Comparison of ENCODE assay signal across 11 mouse cellular contexts in the genomic region with DNA sequence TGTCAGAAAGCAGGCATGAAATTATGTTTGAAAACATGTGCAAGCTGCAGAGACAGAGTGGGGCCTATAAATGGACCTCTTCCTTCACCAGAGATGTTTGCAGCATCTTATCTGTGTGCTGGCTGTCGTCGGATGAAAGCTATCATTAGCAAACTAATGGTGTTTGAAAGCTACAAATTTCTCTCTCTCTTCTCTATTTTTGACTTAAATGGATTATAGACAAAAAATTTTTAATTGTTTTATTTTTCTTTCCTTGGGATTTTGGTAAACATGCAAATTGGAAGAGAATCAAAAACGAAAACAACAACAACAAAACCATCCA.
DNase-seq lines count a peak whose midpoint lies in the region; ATAC-seq and TF ChIP-seq lines count a peak whose summit lies in the region.
"Had no signal": no experiment of that assay in that cellular context is flagged by ENCODE, and none has a peak within 500 bp of the region (broad histone marks: within the 10 kb centered on the region; RNA-seq: fewer than 3 reads in every experiment).

No protein-coding gene starts in this region.

- peaks cover 42% of the 10 kb centered on the region for H3K4me1 ChIP-seq in heart, embryonic 13.5 days
- no peaks in the 10 kb centered on the region for H3K4me1 ChIP-seq in embryonic facial prominence, embryonic 11.5 days (ENCODE audit: control insufficient read depth, insufficient read depth, low read length)
- peaks cover 32% of the 10 kb centered on the region for H3K4me1 ChIP-seq in hindbrain, embryonic 13.5 days (replicated peaks)
- peaks cover 20% of the 10 kb centered on the region for H3K4me1 ChIP-seq in liver, embryonic 16.5 days (ENCODE audit: control insufficient read depth, low read depth, low read length)
- no peaks in the 10 kb centered on the region for H3K4me1 ChIP-seq in thymus, adult 2 months (replicated peaks; ENCODE audit: control insufficient read depth, insufficient read depth, low read length)

- peak overlapping the region; percentile 33 for H3K4me3 ChIP-seq in heart, embryonic 13.5 days
- no peak overlapping the region for H3K4me3 ChIP-seq in embryonic facial prominence, embryonic 11.5 days (ENCODE audit: low read depth, low read length)
- H3K4me3 ChIP-seq in hindbrain, embryonic 13.5 days: no peak overlapping the region
- H3K4me3 ChIP-seq in liver, embryonic 16.5 days (ENCODE audit: low read depth, low read length): no peak overlapping the region
- no peak overlapping the region for H3K4me3 ChIP-seq in thymus, adult 2 months (ENCODE audit: control insufficient read depth, insufficient read depth, low read length)
- H3K4me3 ChIP-seq: myocyte had no signal

- no peak for DNase-seq in heart, adult 18-20 months
- DNase-seq in embryonic facial prominence, embryonic 11.5 days (ENCODE audit: low spot score): no peak
- DNase-seq in gastrocnemius, postnatal 14 days: no peak
- no peak for DNase-seq in thymus, adult 2 months
- no peak for DNase-seq in urinary bladder, postnatal 14 days (ENCODE audit: low spot score)
- DNase-seq: B cell, adult 2 months had no signal

- WGBS in heart, embryonic 13.5 days: 12% methylated on average over 3 of the region's 3 CpGs
- WGBS in embryonic facial prominence, embryonic 11.5 days: 54% methylated on average over 3 of the region's 3 CpGs
- WGBS in hindbrain, embryonic 13.5 days: 35% methylated on average over 3 of the region's 3 CpGs
- 20% methylated on average over 3 of the region's 3 CpGs for WGBS in liver, embryonic 16.5 days (ENCODE audit: insufficient replicate concordance)
- 79% methylated on average over 3 of the region's 3 CpGs for WGBS in thymus, adult 2 months

- intact Hi-C loops in gastrocnemius, postnatal 14 days (cut with DNase I; ENCODE audit: low total_unique reads): no loop called here

- no peak for TF ChIP-seq CTCF in thymus, adult 2 months (IDR thresholded peaks at IDR 0.05; ENCODE audit: borderline replicate concordance, control insufficient read depth, extremely low read depth, insufficient read depth, low read length, poor library complexity)

- peak overlapping the region; percentile 91 for H3K27ac ChIP-seq in heart, embryonic 13.5 days (replicated peaks)
- H3K27ac ChIP-seq in embryonic facial prominence, embryonic 11.5 days (replicated peaks; ENCODE audit: low read depth, low read length): peak overlapping the region; percentile 48; the same call in 1 of the 2 replicates
- H3K27ac ChIP-seq in hindbrain, embryonic 13.5 days: peak overlapping the region; percentile 92
- H3K27ac ChIP-seq in liver, embryonic 16.5 days (ENCODE audit: low read length): peak overlapping the region; percentile 88
- H3K27ac ChIP-seq in thymus, adult 2 months (ENCODE audit: control insufficient read depth, insufficient read depth, low read length): no peak overlapping the region

- ATAC-seq in heart, embryonic 13.5 days (ENCODE audit: extremely low read depth, insufficient number of reproducible peaks, low FRiP score, low TSS enrichment): no peak; the same call in 1 of the 2 replicates
- ATAC-seq in embryonic facial prominence, embryonic 11.5 days (replicated peaks; ENCODE audit: insufficient number of reproducible peaks, low FRiP score, low TSS enrichment, low read depth): no peak
- no peak for ATAC-seq in hindbrain, embryonic 13.5 days (ENCODE audit: low FRiP score)
- ATAC-seq in liver, embryonic 16.5 days (ENCODE audit: low read depth): peak; percentile 23; the same call in 1 of the 2 replicates
- ATAC-seq: Patski had no signal

- no peaks in the 10 kb centered on the region for H3K27me3 ChIP-seq in heart, embryonic 13.5 days (replicated peaks)
- no peaks in the 10 kb centered on the region for H3K27me3 ChIP-seq in embryonic facial prominence, embryonic 11.5 days (ENCODE audit: control insufficient read depth, insufficient read depth, low read length)
- no peaks in the 10 kb centered on the region for H3K27me3 ChIP-seq in hindbrain, embryonic 13.5 days
- no peaks in the 10 kb centered on the region; the same call in 1 of the 2 replicates for H3K27me3 ChIP-seq in liver, embryonic 16.5 days (ENCODE audit: control insufficient read depth, insufficient read depth, low read depth, low read length)
- no peaks in the 10 kb centered on the region for H3K27me3 ChIP-seq in thymus, adult 2 months (ENCODE audit: control insufficient read depth, insufficient read depth, low read length)

- H3K9ac ChIP-seq in heart, embryonic 13.5 days: peak overlapping the region; percentile 71; the same call in 1 of the 2 replicates
- no peak overlapping the region; the same call in 1 of the 2 replicates for H3K9ac ChIP-seq in embryonic facial prominence, embryonic 11.5 days (replicated peaks; ENCODE audit: low read length)
- peak overlapping the region; percentile 49 for H3K9ac ChIP-seq in hindbrain, embryonic 13.5 days
- no peak overlapping the region for H3K9ac ChIP-seq in liver, embryonic 16.5 days (ENCODE audit: low read depth, low read length)

- no peaks in the 10 kb centered on the region for H3K9me3 ChIP-seq in heart, embryonic 13.5 days
- no peaks in the 10 kb centered on the region for H3K9me3 ChIP-seq in embryonic facial prominence, embryonic 11.5 days (replicated peaks; ENCODE audit: control insufficient read depth, low read length)
- no peaks in the 10 kb centered on the region for H3K9me3 ChIP-seq in hindbrain, embryonic 13.5 days
- H3K9me3 ChIP-seq in liver, embryonic 16.5 days (replicated peaks; ENCODE audit: control insufficient read depth, low read length): no peaks in the 10 kb centered on the region

- peak overlapping the region; percentile 64 for H3K4me2 ChIP-seq in heart, embryonic 13.5 days
- H3K4me2 ChIP-seq in embryonic facial prominence, embryonic 11.5 days (ENCODE audit: low read depth, low read length): no peak overlapping the region
- peak overlapping the region; percentile 38 for H3K4me2 ChIP-seq in hindbrain, embryonic 13.5 days
- H3K4me2 ChIP-seq in liver, embryonic 16.5 days (ENCODE audit: low read depth, low read length): peak overlapping the region; percentile 40

- TF ChIP-seq POLR2A in thymus, adult 2 months (IDR thresholded peaks at IDR 0.05; ENCODE audit: control insufficient read depth, extremely low read depth, insufficient read depth, low read length, poor library complexity): no peak

- H3K36me3 ChIP-seq in heart, embryonic 13.5 days: no peaks in the 10 kb centered on the region
- no peaks in the 10 kb centered on the region for H3K36me3 ChIP-seq in embryonic facial prominence, embryonic 11.5 days (replicated peaks; ENCODE audit: control insufficient read depth, insufficient read depth, low read depth, low read length)
- no peaks in the 10 kb centered on the region for H3K36me3 ChIP-seq in hindbrain, embryonic 13.5 days
- no peaks in the 10 kb centered on the region for H3K36me3 ChIP-seq in liver, embryonic 16.5 days (ENCODE audit: control insufficient read depth, insufficient read depth)
- H3K36me3 ChIP-seq in thymus, adult 2 months (ENCODE audit: control insufficient read depth, insufficient read depth, low read length): no peaks in the 10 kb centered on the region

Comparison
In these comparisons a context has a peak if more than half of its experiments do, and no peak if none do; other contexts are left out.
1. H3K9ac ChIP-seq: peak in heart, embryonic 13.5 days (single experiment) and hindbrain, embryonic 13.5 days (single experiment); none in embryonic facial prominence, embryonic 11.5 days (single experiment) and liver, embryonic 16.5 days (single experiment).